Mouse (Mus musculus) liver, postnatal 0 days (tissue): Measurements from ENCODE around the gene Fam83e.

ENCODE experiments used
- CTCF ChIP-seq: sonication (generic); IDR thresholded peaks from 2 replicates; pipeline ENCODE4 v1.5.1; 2016; ENCODE audit warnings: antibody characterized with exemption, low read depth
- EP300 ChIP-seq: IDR thresholded peaks from 2 replicates; pipeline ENCODE4 v1.6.1; 2016; ENCODE audit warnings: antibody characterized with exemption, low read depth, mild to moderate bottlenecking

DNA sequence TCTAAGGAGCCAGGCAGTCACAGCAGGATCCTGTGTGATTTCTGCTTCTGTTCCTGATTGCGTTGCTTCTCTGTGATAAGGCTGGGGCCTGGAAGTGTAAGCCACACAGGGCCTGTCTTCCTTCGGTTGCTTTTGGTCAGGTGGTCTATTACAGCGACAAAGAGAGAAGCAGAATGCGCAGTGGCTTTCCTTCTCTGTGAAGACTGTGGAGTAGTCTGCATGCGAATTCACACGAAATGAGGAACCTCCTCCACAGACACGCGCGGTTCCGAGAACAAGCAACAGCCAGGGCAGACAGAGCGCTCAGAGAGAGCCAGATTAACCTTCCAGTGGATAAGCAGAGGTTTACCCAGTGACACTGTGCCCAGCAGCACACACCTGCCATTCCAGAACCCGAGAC, 20.3 kb downstream of the Fam83e start:
- TF ChIP-seq EP300, result no peak
- no peak for TF ChIP-seq CTCF
